Mouse (Mus musculus) hindbrain, postnatal 0 days (tissue): Measurements from ENCODE around the gene Radil. TPM values are rescaled to one million over a fixed set of nuclear protein-coding genes. Genes with fewer than 3 reads are reported as not detected.
A peak's percentile ranks its signal among the peaks of the same experiment; 100 is the strongest.

Source experiments
- ATAC-seq: fragments of 200-750 bp; cut with Nextera tagmentation; 2 replicates; pipeline ENCODE4 v1.8.0; 2017; ENCODE audit warnings: mild to moderate bottlenecking, moderate TSS enrichment, moderate library complexity
- DNase-seq: peaks from one replicate; pipeline ENCODE4 v3.0.0-alpha.2; 2015; ENCODE audit warnings: low spot score
- H3K27ac ChIP-seq: fragments of 300-500 bp; sonication (generic); 2 replicates; pipeline ENCODE4 v1.5.1; 2014; ENCODE audit warnings: mild to moderate bottlenecking
- H3K27me3 ChIP-seq: fragments of 300-500 bp; sonication (generic); 2 replicates; pipeline ENCODE4 v1.6.1; 2014; ENCODE audit warnings: low read length, mixed read lengths; ENCODE audit not compliant: insufficient read depth
- H3K36me3 ChIP-seq: fragments of 300-500 bp; sonication (generic); 2 replicates; pipeline ENCODE4 v1.6.1; 2014; ENCODE audit warnings: low read length, mixed read lengths; ENCODE audit not compliant: insufficient read depth
- H3K4me1 ChIP-seq: fragments of 300-500 bp; sonication (generic); 2 replicates; pipeline ENCODE4 v1.6.1; 2014; ENCODE audit warnings: antibody characterized with exemption, low read length, mixed read lengths; ENCODE audit not compliant: insufficient read depth
- H3K4me2 ChIP-seq: fragments of 300-500 bp; sonication (generic); 2 replicates; pipeline ENCODE4 v1.6.1; 2014; ENCODE audit warnings: low read depth, mild to moderate bottlenecking, low read length, moderate library complexity, mixed read lengths
- H3K4me3 ChIP-seq: fragments of 300-500 bp; sonication (generic); 2 replicates; pipeline ENCODE4 v1.5.1; 2014; ENCODE audit warnings: low read length
- H3K9ac ChIP-seq: fragments of 300-500 bp; sonication (generic); replicated peaks from 2 replicates; pipeline ENCODE4 v1.6.1; 2014; ENCODE audit warnings: mild to moderate bottlenecking, low read length, moderate library complexity, mixed read lengths
- H3K9me3 ChIP-seq: fragments of 300-500 bp; sonication (generic); 2 replicates; pipeline ENCODE4 v1.6.1; 2016; ENCODE audit warnings: low read length, mixed read lengths
- CTCF ChIP-seq: IDR thresholded peaks from 2 replicates; pipeline ENCODE4 v1.5.1; 2016; ENCODE audit warnings: antibody characterized with exemption, control low read depth, low read depth
- WGBS: fragments of 180-500 bp; shearing (Covaris S2); extraction: QIAGEN DNeasy Blood & Tissue Kit; methylation state at CpG from one replicate; pipeline ENCODE4 v1.1.7; 2014; 5-methylcytosine and 5-hydroxymethylcytosine counted together
- polyA plus RNA-seq: library from polyadenylated mRNA; unstranded; fragments of >200 nt; fragmentation: Nextera tagmentation; extraction: Ambion mirVana; gene quantifications from 2 replicates; pipeline ENCODE4 v1.2.1, GENCODE M21; 2015
- total RNA-seq: library from RNA; depleted of rRNA; stranded (reverse); fragments of >200 nt; gene quantifications from 2 replicates; pipeline ENCODE4 v1.2.3, GENCODE M21; 2014

Gene Radil
- total and polyA plus RNA-seq, 2 experiments from 2014 or later, result 11.9 to 17.7 TPM

GRCm38 (mm10) chr5:142546344-142546743 lies 4.6 kb downstream of the Radil start:
- TF ChIP-seq CTCF, result no peak
- 6% methylated on average over 5 of the region's 5 CpGs for WGBS
- Histone ChIP-seq H3K4me2 (no peak overlapping the region), H3K9me3 (no peaks in the 10 kb centered on the region), H3K27me3 (no peaks in the 10 kb centered on the region), H3K4me1 (no peaks in the 10 kb centered on the region), H3K9ac (no peak overlapping the region), H3K36me3 (no peaks in the 10 kb centered on the region), H3K4me3 (no peak overlapping the region), H3K27ac (no peak overlapping the region)
- no peak for DNase-seq
- no peak for ATAC-seq

- no peak overlapping the region for H3K27ac ChIP-seq
- no peak for TF ChIP-seq CTCF
- no peak overlapping the region for H3K4me3 ChIP-seq
- 83% methylated on average over 5 of the region's 5 CpGs for WGBS
- H3K27me3 ChIP-seq, result no peaks in the 10 kb centered on the region
- H3K9me3 ChIP-seq, result no peaks in the 10 kb centered on the region
- no peaks in the 10 kb centered on the region for H3K4me1 ChIP-seq
- no peaks in the 10 kb centered on the region for H3K36me3 ChIP-seq
- H3K9ac ChIP-seq, result no peak overlapping the region
- no peak overlapping the region for H3K4me2 ChIP-seq
- ATAC-seq (no peak), DNase-seq (no peak)
Measured at GRCm38 (mm10) chr5:142545014-142545795, 5.7 kb downstream of the Radil start.

GRCm38 (mm10) chr5:142537286-142537685 lies 13.6 kb downstream of the Radil start:
- Histone ChIP-seq H3K9ac (no peak overlapping the region), H3K9me3 (no peaks in the 10 kb centered on the region), H3K36me3 (no peaks in the 10 kb centered on the region), H3K27me3 (no peaks in the 10 kb centered on the region), H3K4me3 (no peak overlapping the region), H3K4me2 (no peak overlapping the region), H3K27ac (no peak overlapping the region), H3K4me1 (no peaks in the 10 kb centered on the region)
- ATAC-seq, result no peak
- WGBS, result 91% methylated on average over 3 of the region's 3 CpGs
- DNase-seq, result no peak
- TF ChIP-seq CTCF, result no peak

- Histone ChIP-seq H3K9ac (no peak overlapping the region), H3K27ac (no peak overlapping the region), H3K9me3 (no peaks in the 10 kb centered on the region), H3K36me3 (no peaks in the 10 kb centered on the region), H3K4me2 (no peak overlapping the region), H3K4me3 (no peak overlapping the region), H3K27me3 (no peaks in the 10 kb centered on the region), H3K4me1 (no peaks in the 10 kb centered on the region)
- DNase-seq (no peak), ATAC-seq (no peak)
- TF ChIP-seq CTCF, result no peak
- WGBS, result 74% methylated on average over 4 of the region's 4 CpGs
Measured at GRCm38 (mm10) chr5:142535388-142535787, 15.5 kb downstream of the Radil start.

GRCm38 (mm10) chr5:142529915-142530314 lies 21.0 kb downstream of the Radil start, which contains the start of gene Papolb:
Gene Papolb, minus strand, starts transcription at chr5:142530076.
- TF ChIP-seq CTCF, result no peak
- Histone ChIP-seq H3K4me1 (no peaks in the 10 kb centered on the region), H3K36me3 (no peaks in the 10 kb centered on the region), H3K27ac (no peak within 1 kb of the TSS), H3K27me3 (no peaks in the 10 kb centered on the region), H3K4me3 (no peak within 1 kb of the TSS), H3K9me3 (no peaks in the 10 kb centered on the region), H3K9ac (no peak within 1 kb of the TSS), H3K4me2 (no peak within 1 kb of the TSS)
- 44% methylated on average over 41 of the region's 41 CpGs for WGBS
- ATAC-seq (no peak), DNase-seq (no peak)

GRCm38 (mm10) chr5:142524711-142525464 lies 26.0 kb downstream of the Radil start:
- H3K4me1 ChIP-seq, result no peaks in the 10 kb centered on the region
- H3K36me3 ChIP-seq, result no peaks in the 10 kb centered on the region
- no peak for TF ChIP-seq CTCF
- no peak overlapping the region for H3K9ac ChIP-seq
- H3K4me2 ChIP-seq, result no peak overlapping the region
- DNase-seq (peak; percentile 69), ATAC-seq (peak; percentile 80)
- 69% methylated on average over 8 of the region's 8 CpGs for WGBS
- H3K27ac ChIP-seq, result peak overlapping the region; percentile 13; the same call in 1 of the 2 replicates
- H3K9me3 ChIP-seq, result no peaks in the 10 kb centered on the region
- no peak overlapping the region for H3K4me3 ChIP-seq
- H3K27me3 ChIP-seq, result no peaks in the 10 kb centered on the region
